Mouse (Mus musculus): Measurements from ENCODE around the gene Ncl. TPM values are rescaled to one million over a fixed set of nuclear protein-coding genes. Genes with fewer than 3 reads are reported as not detected.
A peak's percentile ranks its signal among the peaks of the same experiment; 100 is the strongest.

Gene Ncl
- polyA plus RNA-seq, 1 experiment from 2014 or later, result 648 TPM

- H3K27me3 ChIP-seq (replicated peaks), result peaks cover 6% of the 10 kb centered on the region
- H3K4me3 ChIP-seq, result no peak overlapping the region
- H3K27ac ChIP-seq, result no peak overlapping the region
- no peak overlapping the region for H3K9ac ChIP-seq
- no peaks in the 10 kb centered on the region for H3K36me3 ChIP-seq
- H3K9me3 ChIP-seq (replicated peaks), result no peaks in the 10 kb centered on the region
- ATAC-seq, result no peak
- WGBS (ENCODE audit: insufficient replicate concordance), result 69% methylated on average over 2 of the region's 2 CpGs
- no peak overlapping the region for H3K4me2 ChIP-seq
- no peaks in the 10 kb centered on the region for H3K4me1 ChIP-seq
These were observed 32.2 kb upstream of the Ncl start for GRCm38 (mm10) chr1:86391425-86391824.

GRCm38 (mm10) chr1:86389230-86389629 is 30.0 kb upstream of the Ncl start:
- no peaks in the 10 kb centered on the region for H3K4me1 ChIP-seq
- peaks cover 6% of the 10 kb centered on the region for H3K27me3 ChIP-seq (replicated peaks)
- WGBS (ENCODE audit: insufficient replicate concordance), result 1% methylated on average over 11 of the region's 11 CpGs
- no peak overlapping the region for H3K4me2 ChIP-seq
- no peak overlapping the region for H3K27ac ChIP-seq
- H3K9me3 ChIP-seq (replicated peaks), result no peaks in the 10 kb centered on the region
- no peak overlapping the region for H3K4me3 ChIP-seq
- H3K9ac ChIP-seq, result no peak overlapping the region
- no peak for ATAC-seq
- no peaks in the 10 kb centered on the region for H3K36me3 ChIP-seq

- H3K36me3 ChIP-seq, result no peaks in the 10 kb centered on the region
- H3K9ac ChIP-seq, result peak overlapping the region; percentile 54; the same call in 1 of the 2 replicates
- H3K27ac ChIP-seq, result no peak overlapping the region
- H3K27me3 ChIP-seq (replicated peaks), result no peaks in the 10 kb centered on the region
- ATAC-seq, result peak; percentile 72
- H3K4me2 ChIP-seq, result peak overlapping the region; percentile 70
- peak overlapping the region; percentile 43 for H3K4me3 ChIP-seq
- peaks cover 14% of the 10 kb centered on the region for H3K4me1 ChIP-seq
- WGBS (ENCODE audit: insufficient replicate concordance), result 9% methylated on average over 13 of the region's 13 CpGs
- no peaks in the 10 kb centered on the region for H3K9me3 ChIP-seq (replicated peaks)
These were observed 21.8 kb upstream of the Ncl start for GRCm38 (mm10) chr1:86381027-86381426.

GRCm38 (mm10) chr1:86379161-86379569 is 20.0 kb upstream of the Ncl start:
- 56% methylated on average over 9 of the region's 9 CpGs for WGBS (ENCODE audit: insufficient replicate concordance)
- Histone ChIP-seq H3K4me1 (peaks cover 14% of the 10 kb centered on the region), H3K4me2 (no peak overlapping the region), H3K4me3 (no peak overlapping the region), H3K36me3 (no peaks in the 10 kb centered on the region), H3K27ac (no peak overlapping the region), H3K27me3 (replicated peaks) (no peaks in the 10 kb centered on the region), H3K9ac (no peak overlapping the region), H3K9me3 (replicated peaks) (no peaks in the 10 kb centered on the region)
- ATAC-seq, result no peak

DNA sequence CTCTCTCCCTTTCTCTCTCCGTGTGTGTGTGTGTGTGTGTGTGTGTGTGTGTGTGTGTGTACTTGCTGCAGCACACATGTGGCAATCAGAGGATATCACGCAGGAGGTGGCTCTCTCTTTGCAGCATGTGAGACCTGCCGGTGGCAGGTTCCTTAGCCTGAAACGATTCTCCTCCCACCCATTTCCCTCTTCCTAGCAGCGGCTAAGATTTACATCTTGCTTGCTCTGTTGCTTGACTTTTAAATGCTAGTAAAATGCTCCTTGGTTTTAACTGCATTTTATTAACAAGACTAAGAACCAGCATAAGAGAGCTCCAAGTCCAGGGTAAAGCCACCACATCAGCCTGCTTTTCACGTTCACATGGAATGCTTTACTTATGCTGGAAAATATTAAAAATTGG is 19.5 kb upstream of the Ncl start:
- no peak overlapping the region for H3K4me2 ChIP-seq
- H3K27ac ChIP-seq, result no peak overlapping the region
- peaks cover 14% of the 10 kb centered on the region for H3K4me1 ChIP-seq
- H3K4me3 ChIP-seq, result no peak overlapping the region
- H3K27me3 ChIP-seq (replicated peaks), result no peaks in the 10 kb centered on the region
- H3K9ac ChIP-seq, result no peak overlapping the region
- WGBS (ENCODE audit: insufficient replicate concordance), result 47% methylated on average over 5 of the region's 6 CpGs
- no peaks in the 10 kb centered on the region for H3K36me3 ChIP-seq
- ATAC-seq, result no peak
- H3K9me3 ChIP-seq (replicated peaks), result no peaks in the 10 kb centered on the region

GRCm38 (mm10) chr1:86376354-86376753 is 17.2 kb upstream of the Ncl start:
- no peak for ATAC-seq
- H3K9ac ChIP-seq, result no peak overlapping the region
- no peak overlapping the region for H3K4me3 ChIP-seq
- H3K27me3 ChIP-seq (replicated peaks), result no peaks in the 10 kb centered on the region
- no peaks in the 10 kb centered on the region for H3K36me3 ChIP-seq
- H3K27ac ChIP-seq, result no peak overlapping the region
- peaks cover 14% of the 10 kb centered on the region for H3K4me1 ChIP-seq
- no peaks in the 10 kb centered on the region for H3K9me3 ChIP-seq (replicated peaks)
- H3K4me2 ChIP-seq, result no peak overlapping the region
- 72% methylated on average over 5 of the region's 5 CpGs for WGBS (ENCODE audit: insufficient replicate concordance)

DNA sequence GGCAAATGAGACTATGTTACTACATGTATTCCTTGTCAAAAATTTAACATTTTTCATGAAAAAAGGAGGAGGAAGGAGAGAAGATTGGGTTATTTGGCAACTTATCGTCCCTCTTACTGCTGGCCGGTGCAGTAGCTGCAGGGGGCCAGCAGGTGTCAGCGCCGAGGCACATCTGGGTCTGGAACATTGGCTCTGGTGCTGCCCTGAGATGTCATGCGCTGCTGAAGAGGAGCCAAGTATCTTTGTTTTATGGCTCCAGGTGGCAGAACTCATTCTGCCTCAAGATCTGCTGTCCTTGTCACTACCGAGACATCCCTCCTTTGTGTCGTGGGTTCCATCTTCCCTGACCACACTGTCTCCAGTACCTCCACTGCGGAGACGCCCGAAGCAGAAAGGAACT is 12.8 kb upstream of the Ncl start:
- no peaks in the 10 kb centered on the region for H3K27me3 ChIP-seq (replicated peaks)
- 45% methylated on average over 10 of the region's 10 CpGs for WGBS (ENCODE audit: insufficient replicate concordance)
- no peaks in the 10 kb centered on the region for H3K9me3 ChIP-seq (replicated peaks)
- no peak for ATAC-seq
- H3K36me3 ChIP-seq, result no peaks in the 10 kb centered on the region; the same call in 1 of the 2 replicates
- H3K4me1 ChIP-seq, result no peaks in the 10 kb centered on the region
- H3K9ac ChIP-seq, result no peak overlapping the region
- no peak overlapping the region for H3K4me2 ChIP-seq
- H3K4me3 ChIP-seq, result no peak overlapping the region
- no peak overlapping the region for H3K27ac ChIP-seq

- H3K9me3 ChIP-seq (replicated peaks), result no peaks in the 10 kb centered on the region
- no peaks in the 10 kb centered on the region for H3K27me3 ChIP-seq (replicated peaks)
- ATAC-seq, result no peak
- H3K4me2 ChIP-seq, result no peak overlapping the region
- no peak overlapping the region for H3K27ac ChIP-seq
- peaks cover 6% of the 10 kb centered on the region; the same call in 1 of the 2 replicates for H3K4me1 ChIP-seq
- no peaks in the 10 kb centered on the region; the same call in 1 of the 2 replicates for H3K36me3 ChIP-seq
- H3K4me3 ChIP-seq, result no peak overlapping the region
- H3K9ac ChIP-seq, result no peak overlapping the region
- 57% methylated on average over 4 of the region's 4 CpGs for WGBS (ENCODE audit: insufficient replicate concordance)
These were observed 8.9 kb upstream of the Ncl start for GRCm38 (mm10) chr1:86368086-86368485.

- H3K27me3 ChIP-seq (replicated peaks), result no peaks in the 10 kb centered on the region
- no peak overlapping the region for H3K4me2 ChIP-seq
- ATAC-seq, result no peak
- peaks cover 34% of the 10 kb centered on the region for H3K4me1 ChIP-seq
- H3K9ac ChIP-seq, result no peak overlapping the region
- no peaks in the 10 kb centered on the region for H3K9me3 ChIP-seq (replicated peaks)
- H3K4me3 ChIP-seq, result no peak overlapping the region
- H3K27ac ChIP-seq, result peak overlapping the region; percentile 32; the same call in 1 of the 2 replicates
- 11% methylated on average over 6 of the region's 6 CpGs for WGBS (ENCODE audit: insufficient replicate concordance)
- no peaks in the 10 kb centered on the region for H3K36me3 ChIP-seq
These were observed 4.5 kb upstream of the Ncl start for GRCm38 (mm10) chr1:86363671-86364070.

- Histone ChIP-seq H3K36me3 (peaks cover 12% of the 10 kb centered on the region), H3K27ac (no peak overlapping the region), H3K9me3 (replicated peaks) (no peaks in the 10 kb centered on the region), H3K4me1 (peaks cover 46% of the 10 kb centered on the region), H3K4me2 (peak overlapping the region; percentile 91; the same call in 1 of the 2 replicates), H3K4me3 (no peak overlapping the region), H3K27me3 (replicated peaks) (no peaks in the 10 kb centered on the region), H3K9ac (peak overlapping the region; percentile 92; the same call in 1 of the 2 replicates)
- no peak for ATAC-seq
- WGBS (ENCODE audit: insufficient replicate concordance), result 71% methylated on average over 4 of the region's 4 CpGs
These were observed 2.8 kb upstream of the Ncl start for GRCm38 (mm10) chr1:86361852-86362615.

DNA sequence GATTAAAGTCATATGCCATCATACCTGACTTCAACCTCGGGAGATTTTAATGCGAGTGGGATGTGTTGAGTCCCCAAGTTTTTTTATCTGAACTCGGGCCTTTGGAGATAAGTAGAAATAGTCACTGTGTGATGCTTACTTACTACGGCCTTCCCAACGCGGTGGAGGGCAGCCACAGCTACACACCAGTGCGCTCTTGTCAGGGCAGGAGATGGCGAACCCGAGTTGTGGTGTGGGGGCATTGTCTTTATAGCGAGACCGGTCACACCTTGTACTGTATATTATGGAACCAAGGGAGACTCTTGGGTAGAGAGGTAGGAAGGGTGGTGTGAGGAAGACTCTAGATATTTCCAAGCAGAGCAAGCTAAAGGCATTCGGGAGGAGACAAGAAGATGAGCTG is 1.2 kb upstream of the Ncl start:
- H3K9ac ChIP-seq, result peak overlapping the region; percentile 92
- 8% methylated on average over 12 of the region's 12 CpGs for WGBS (ENCODE audit: insufficient replicate concordance)

DNA sequence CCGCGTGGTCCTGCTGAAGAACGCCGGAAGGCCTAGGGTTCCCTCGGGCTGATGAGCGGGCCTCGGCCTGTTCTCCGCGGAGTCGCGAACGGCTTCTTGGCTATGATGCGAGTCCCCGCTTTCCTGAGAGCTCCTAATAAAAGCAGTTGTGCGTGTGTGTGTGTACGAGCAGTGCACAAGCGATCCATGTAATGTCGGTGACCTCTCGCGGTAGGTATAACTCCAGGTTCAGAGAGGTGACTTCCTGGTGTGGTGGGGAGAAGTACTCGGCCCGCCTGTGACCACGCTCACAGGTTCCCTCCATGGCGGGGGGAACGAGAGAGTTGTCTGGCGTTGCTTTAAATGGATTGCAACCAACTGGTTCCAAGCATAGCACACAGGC is 589 bp upstream of the Ncl start:
- Histone ChIP-seq H3K27ac (peak overlapping the region; percentile 83), H3K4me3 (peak overlapping the region; percentile 97), H3K9me3 (replicated peaks) (no peaks in the 10 kb centered on the region), H3K4me2 (peak overlapping the region; percentile 91), H3K27me3 (replicated peaks) (no peaks in the 10 kb centered on the region), H3K36me3 (peaks cover 34% of the 10 kb centered on the region), H3K9ac (peak overlapping the region; percentile 92), H3K4me1 (peaks cover 63% of the 10 kb centered on the region)
- WGBS (ENCODE audit: insufficient replicate concordance), result 0% methylated on average over 26 of the region's 26 CpGs
- peak; percentile 15 for ATAC-seq

More for the DNA sequence above, 1.2 kb upstream of the Ncl start:
- no peaks in the 10 kb centered on the region for H3K9me3 ChIP-seq (replicated peaks)
- peaks cover 60% of the 10 kb centered on the region for H3K4me1 ChIP-seq
- no peaks in the 10 kb centered on the region for H3K27me3 ChIP-seq (replicated peaks)
- H3K36me3 ChIP-seq, result peaks cover 28% of the 10 kb centered on the region
- no peak for ATAC-seq
- peak overlapping the region; percentile 91 for H3K4me2 ChIP-seq
- peak overlapping the region; percentile 97 for H3K4me3 ChIP-seq
- H3K27ac ChIP-seq, result peak overlapping the region; percentile 83

Data from liver, embryonic 12.5 days (tissue).